ENCODE assay signal across 9 mouse cellular contexts in genomic region chr12:51865061-51865789, GRCm38 (mm10). TPM values are rescaled to one million over a fixed set of nuclear protein-coding genes. Genes with fewer than 3 reads are reported as not detected.
A peak's percentile ranks its signal among the peaks of the same experiment; 100 is the strongest.
DNase-seq lines count a peak whose midpoint lies in the region; ATAC-seq and TF ChIP-seq lines count a peak whose summit lies in the region.
"Had no signal": no experiment of that assay in that cellular context is flagged by ENCODE, and none has a peak within 500 bp of the region (broad histone marks: within the 10 kb centered on the region; RNA-seq: fewer than 3 reads in every experiment).

No protein-coding gene starts in this region.

- H3K4me1 ChIP-seq in heart, embryonic 10.5 days: peaks cover 19% of the 10 kb centered on the region
- H3K4me1 ChIP-seq in hindbrain, embryonic 11.5 days (replicated peaks; ENCODE audit: control insufficient read depth, insufficient read depth, low read length): 0 out of 2 replicates have a peak, but pooled peaks cover 2% of the 10 kb centered on the region
- H3K4me1 ChIP-seq in midbrain, embryonic 14.5 days (ENCODE audit: control insufficient read depth, insufficient read depth, low read length): peaks cover 15% of the 10 kb centered on the region

- 53% methylated on average over 9 of the region's 9 CpGs for WGBS in heart, embryonic 10.5 days
- WGBS in hindbrain, embryonic 11.5 days: 51% methylated on average over 9 of the region's 9 CpGs
- WGBS in midbrain, embryonic 14.5 days: 38% methylated on average over 9 of the region's 9 CpGs

- H3K4me2 ChIP-seq in hindbrain, embryonic 11.5 days (replicated peaks; ENCODE audit: low read depth, low read length): no peak overlapping the region
- 0 out of 2 replicates have a peak overlapping the region, but pooled peaks have one; percentile 21 for H3K4me2 ChIP-seq in midbrain, embryonic 14.5 days (ENCODE audit: low read length)
- H3K4me2 ChIP-seq: limb, embryonic 13.5 days had no signal

- TF ChIP-seq CTCF in Patski (IDR thresholded peaks at IDR 0.05): no peak

- CTCF ChIA-PET in Patski (lab: Charles Lee): interaction anchor here (0.7 to 1.4 kb wide), 4 partner anchors 13 to 19 kb away, joined by 3 to 5 read pairs (median 4); no protein-coding TSS in a partner anchor

- H3K4me3 ChIP-seq in heart, embryonic 10.5 days: no peak overlapping the region
- H3K4me3 ChIP-seq in hindbrain, embryonic 11.5 days (ENCODE audit: low read depth, low read length): no peak overlapping the region
- no peak overlapping the region for H3K4me3 ChIP-seq in midbrain, embryonic 14.5 days (replicated peaks; ENCODE audit: low read depth, low read length)
- H3K4me3 ChIP-seq: limb, embryonic 13.5 days had no signal

- H3K36me3 ChIP-seq in heart, embryonic 10.5 days: no peaks in the 10 kb centered on the region
- no peaks in the 10 kb centered on the region for H3K36me3 ChIP-seq in hindbrain, embryonic 11.5 days (ENCODE audit: control insufficient read depth, insufficient read depth, low read length)
- H3K36me3 ChIP-seq in midbrain, embryonic 14.5 days (ENCODE audit: control insufficient read depth, insufficient read depth, low read length): no peaks in the 10 kb centered on the region
- H3K36me3 ChIP-seq: limb, embryonic 13.5 days had no signal

- H3K27ac ChIP-seq in heart, embryonic 10.5 days: peak overlapping the region; percentile 29; the same call in 1 of the 2 replicates
- peak overlapping the region; percentile 51; the same call in 1 of the 2 replicates for H3K27ac ChIP-seq in hindbrain, embryonic 11.5 days (ENCODE audit: low read depth, low read length)
- H3K27ac ChIP-seq in midbrain, embryonic 14.5 days (replicated peaks; ENCODE audit: low read depth, low read length): peak overlapping the region; percentile 49; the same call in 1 of the 2 replicates
- H3K27ac ChIP-seq: limb, embryonic 13.5 days had no signal

- in situ Hi-C loops in Patski (cut with MboI; ENCODE audit: low pct_unique_long_range_greater_than_20kb): no loop called here

- no peaks in the 10 kb centered on the region for H3K27me3 ChIP-seq in heart, embryonic 10.5 days (ENCODE audit: insufficient read depth, poor library complexity, severe bottlenecking)
- H3K27me3 ChIP-seq in Patski: no peaks in the 10 kb centered on the region
- H3K27me3 ChIP-seq in hindbrain, embryonic 11.5 days (ENCODE audit: control insufficient read depth, insufficient read depth, low read length): peaks cover 2% of the 10 kb centered on the region; the same call in 1 of the 2 replicates
- H3K27me3 ChIP-seq in midbrain, embryonic 14.5 days (ENCODE audit: control insufficient read depth, insufficient read depth, low read length): no peaks in the 10 kb centered on the region
- H3K27me3 ChIP-seq: limb, embryonic 13.5 days had no signal

- intact Hi-C loops in heart, postnatal 25 days (cut with DNase I): no loop called here

- H3K9ac ChIP-seq in hindbrain, embryonic 11.5 days (ENCODE audit: low read depth, low read length): no peak overlapping the region
- H3K9ac ChIP-seq in midbrain, embryonic 14.5 days (replicated peaks; ENCODE audit: low read length): 0 out of 2 replicates have a peak overlapping the region, but pooled peaks have one; percentile 20
- H3K9ac ChIP-seq: limb, embryonic 13.5 days had no signal

- peak; percentile 21 for ATAC-seq in Patski
- peak; percentile 27; the same call in 1 of the 2 replicates for ATAC-seq in hindbrain, embryonic 11.5 days (ENCODE audit: low FRiP score)
- 0 out of 2 replicates have a peak, but pooled peaks have one; percentile 6 for ATAC-seq in midbrain, embryonic 14.5 days (ENCODE audit: low FRiP score, low TSS enrichment)

- POLR2A ChIA-PET in Patski (lab: Charles Lee): interaction anchor here (1.0 to 1.4 kb wide), 3 partner anchors 11 to 36 kb away, joined by 3 to 6 read pairs (median 3); no protein-coding TSS in a partner anchor

- DNase-seq in heart, embryonic 10.5 days (ENCODE audit: low spot score): no peak
- no peak for DNase-seq in heart, postnatal 25 days (ENCODE audit: low spot score)
- DNase-seq in Patski (ENCODE audit: low read depth, low spot score): no peak
- no peak for DNase-seq in hindbrain, embryonic 11.5 days (ENCODE audit: low spot score)
- DNase-seq in midbrain, embryonic 14.5 days: no peak
- DNase-seq in embryo, embryonic 10.5 days (ENCODE audit: low spot score): no peak
- no peak for DNase-seq in cerebellum, postnatal 36 days
- DNase-seq in c-Kit-positive CD71-positive TER-119-positive erythroid progenitor cells, embryonic 14.5 days (ENCODE audit: low spot score): no peak

- H3K9me3 ChIP-seq in heart, embryonic 10.5 days: no peaks in the 10 kb centered on the region
- no peaks in the 10 kb centered on the region for H3K9me3 ChIP-seq in hindbrain, embryonic 11.5 days (ENCODE audit: control insufficient read depth, low read length)
- no peaks in the 10 kb centered on the region for H3K9me3 ChIP-seq in midbrain, embryonic 14.5 days (ENCODE audit: control insufficient read depth, low read length)
- H3K9me3 ChIP-seq: limb, embryonic 13.5 days had no signal

RNA-seq across cellular contexts. Expression of gene Hectd1, which starts 35.9 kb away (rescaled TPM):
- polyA plus RNA-seq in heart, embryonic 10.5 days (2016; fragmentation: Nextera tagmentation; extraction: Ambion mirVana): 35.2 and 35.6 TPM in 2 replicates
- 10 to 100 TPM; 76.9 to 84.5 TPM for total RNA-seq in heart, postnatal 25 days (2021)
- 57.6 TPM for polyA plus RNA-seq in Patski (2021)
- polyA plus RNA-seq in hindbrain, embryonic 11.5 days (2014; fragmentation: Nextera tagmentation; extraction: Ambion mirVana): 35.0 and 44.5 TPM in 2 replicates
- polyA plus RNA-seq in midbrain, embryonic 14.5 days (2014; fragmentation: Nextera tagmentation; extraction: Ambion mirVana): 41.9 and 47.5 TPM in 2 replicates
